Mouse (Mus musculus) liver, embryonic 14.5 days (tissue): ENCODE results near the gene Hist1h2bl.

ENCODE experiments used
- CTCF ChIP-seq: IDR thresholded peaks from 2 replicates; pipeline ENCODE4 v1.5.1; 2016; ENCODE audit warnings: antibody characterized with exemption, low read depth, control low read depth
- EP300 ChIP-seq: IDR thresholded peaks from 2 replicates; pipeline ENCODE4 v1.6.1; 2016; ENCODE audit warnings: antibody characterized with exemption, low read depth

DNA sequence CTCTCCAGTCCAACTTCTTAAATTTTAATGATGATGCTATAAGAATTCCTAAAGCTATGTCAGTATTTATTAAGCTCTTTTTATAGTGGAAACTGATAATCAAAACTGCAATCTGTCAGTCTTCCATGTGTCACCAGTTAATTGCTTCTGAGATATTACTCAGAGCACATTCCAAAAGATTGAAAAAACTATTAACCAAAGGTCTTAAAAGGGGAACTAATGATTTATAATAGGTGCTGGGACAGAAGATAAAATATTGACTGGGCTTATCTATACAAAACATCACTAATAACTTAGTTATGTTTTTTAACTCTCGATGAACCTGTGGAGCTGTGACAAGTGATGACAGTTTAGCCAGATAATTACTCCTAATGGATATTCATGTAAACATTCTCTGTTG is 29.1 kb upstream of the Hist1h2bl start:
- TF ChIP-seq EP300 (no peak), CTCF (no peak)
